Mouse (Mus musculus) hindbrain, embryonic 12.5 days (tissue): Measurements from ENCODE around the gene Gm49393. TPM values are rescaled to one million over a fixed set of nuclear protein-coding genes. Genes with fewer than 3 reads are reported as not detected.
"Not testable (repeated sequence)": the region's sequence is repeated elsewhere in the genome, so short reads cannot be mapped to it uniquely, and the experiment has no call there.

ENCODE experiments used
- ATAC-seq: fragments of 200-750 bp; cut with Nextera tagmentation; 2 replicates; pipeline ENCODE4 v1.8.0; 2017; ENCODE audit warnings: moderate TSS enrichment; ENCODE audit not compliant: low FRiP score
- H3K27ac ChIP-seq: fragments of 300-500 bp; sonication (generic); 2 replicates; pipeline ENCODE4 v1.5.1; 2016; ENCODE audit warnings: mild to moderate bottlenecking
- H3K27me3 ChIP-seq: fragments of 300-500 bp; sonication (generic); 2 replicates; pipeline ENCODE4 v1.6.1; 2016; ENCODE audit warnings: mild to moderate bottlenecking
- H3K36me3 ChIP-seq: fragments of 300-500 bp; sonication (generic); 2 replicates; pipeline ENCODE4 v1.6.1; 2016; ENCODE audit warnings: mild to moderate bottlenecking
- H3K4me1 ChIP-seq: fragments of 300-500 bp; sonication (generic); 2 replicates; pipeline ENCODE4 v1.6.1; 2016
- H3K4me2 ChIP-seq: fragments of 300-500 bp; sonication (generic); replicated peaks from 2 replicates; pipeline ENCODE4 v1.6.1; 2016; ENCODE audit warnings: mild to moderate bottlenecking
- H3K4me3 ChIP-seq: fragments of 300-500 bp; sonication (generic); 2 replicates; pipeline ENCODE4 v1.5.1; 2016; ENCODE audit warnings: mild to moderate bottlenecking
- H3K9ac ChIP-seq: fragments of 300-500 bp; sonication (generic); 2 replicates; pipeline ENCODE4 v1.6.1; 2016; ENCODE audit warnings: mild to moderate bottlenecking, moderate library complexity
- H3K9me3 ChIP-seq: fragments of 300-500 bp; sonication (generic); replicated peaks from 2 replicates; pipeline ENCODE4 v1.6.1; 2016; ENCODE audit warnings: mild to moderate bottlenecking
- WGBS: fragments of 180-500 bp; shearing (Covaris S2); methylation state at CpG from one replicate; pipeline ENCODE4 v1.1.7; 2016; 5-methylcytosine and 5-hydroxymethylcytosine counted together
- polyA plus RNA-seq: library from polyadenylated mRNA; unstranded; fragments of >200 nt; fragmentation: Nextera tagmentation; extraction: Ambion mirVana; gene quantifications from 2 replicates; pipeline ENCODE4 v1.2.1, GENCODE M21; 2016

Gm49393 gene
- polyA plus RNA-seq = not detected in 2 replicates

DNA sequence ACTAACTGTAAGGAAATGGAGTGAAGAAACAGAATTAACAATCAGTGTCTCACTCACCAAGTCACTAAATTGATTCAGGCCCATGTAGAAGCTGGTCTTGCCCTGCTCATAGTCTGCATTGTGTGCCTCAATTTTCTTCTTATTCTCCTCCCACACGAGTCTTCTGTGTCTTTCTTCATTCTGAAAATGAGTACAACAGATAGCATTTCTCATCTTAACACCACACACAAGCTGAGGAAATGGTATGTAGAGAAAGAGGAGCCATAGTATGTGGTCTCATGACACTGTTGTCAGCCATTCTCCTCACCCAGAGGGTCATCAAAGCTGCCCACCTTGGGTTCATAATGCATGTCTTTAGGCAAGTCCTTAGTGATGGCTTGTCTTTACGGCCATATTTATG is at the start of gene Gm49393:
Gene Gm49393, minus strand, starts transcription at position 101 of the 400 bp plus-strand sequence.
- H3K4me2 ChIP-seq, H3K36me3 ChIP-seq, H3K9me3 ChIP-seq, H3K27ac ChIP-seq, H3K9ac ChIP-seq, H3K4me3 ChIP-seq, H3K4me1 ChIP-seq, H3K27me3 ChIP-seq, ATAC-seq: not testable (repeated sequence)
- 69% methylated on average over 2 of the region's 2 CpGs for WGBS

DNA sequence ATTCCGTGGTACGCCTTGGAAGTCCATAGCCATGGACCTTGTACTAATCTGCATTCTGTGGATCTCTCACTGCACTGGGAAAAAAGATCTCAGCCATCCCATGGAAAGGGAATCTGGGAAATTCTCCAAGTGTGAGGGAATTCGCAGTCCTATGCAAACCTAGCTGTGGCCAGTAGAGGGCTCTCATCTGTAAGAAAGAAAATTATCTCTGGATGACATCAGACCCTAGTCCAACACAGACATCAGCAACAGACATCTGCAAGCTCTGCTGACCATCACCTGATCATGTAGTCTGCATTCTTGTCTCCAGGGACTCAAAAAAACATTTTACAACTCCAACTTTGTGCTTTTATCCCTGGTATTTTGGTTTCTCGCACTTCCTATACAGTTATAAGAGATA is 36.9 kb upstream of the Gm49393 start:
- not testable (repeated sequence) for H3K27me3 ChIP-seq, H3K27ac ChIP-seq, H3K4me2 ChIP-seq, ATAC-seq, H3K36me3 ChIP-seq, H3K9ac ChIP-seq, H3K4me3 ChIP-seq, H3K9me3 ChIP-seq, H3K4me1 ChIP-seq
- WGBS = 67% methylated on average over 4 of the region's 4 CpGs

DNA sequence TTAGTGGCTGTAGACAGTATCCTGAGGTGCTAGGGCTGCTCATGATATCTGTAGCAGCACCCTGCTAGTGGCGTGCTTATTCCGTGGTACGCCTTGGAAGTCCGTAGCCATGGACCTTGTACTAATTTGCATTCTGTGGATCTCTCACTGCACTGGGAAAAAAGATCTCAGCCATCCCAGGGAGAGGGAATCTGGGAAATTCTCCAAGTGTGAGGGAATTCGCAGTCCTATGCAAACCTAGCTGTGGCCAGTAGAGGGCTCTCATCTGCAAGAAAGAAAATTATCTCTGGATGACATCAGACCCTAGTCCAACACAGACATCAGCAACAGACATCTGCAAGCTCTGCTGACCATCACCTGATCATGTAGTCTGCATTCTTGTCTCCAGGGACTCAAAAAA is 28.6 kb upstream of the Gm49393 start:
- H3K27ac ChIP-seq, H3K9ac ChIP-seq, H3K27me3 ChIP-seq, H3K4me3 ChIP-seq, H3K4me1 ChIP-seq, ATAC-seq, H3K36me3 ChIP-seq, H3K4me2 ChIP-seq: not testable (repeated sequence)
- H3K9me3 ChIP-seq = peaks cover 16% of the 10 kb centered on the region
- WGBS = 37% methylated on average over 4 of the region's 5 CpGs

DNA sequence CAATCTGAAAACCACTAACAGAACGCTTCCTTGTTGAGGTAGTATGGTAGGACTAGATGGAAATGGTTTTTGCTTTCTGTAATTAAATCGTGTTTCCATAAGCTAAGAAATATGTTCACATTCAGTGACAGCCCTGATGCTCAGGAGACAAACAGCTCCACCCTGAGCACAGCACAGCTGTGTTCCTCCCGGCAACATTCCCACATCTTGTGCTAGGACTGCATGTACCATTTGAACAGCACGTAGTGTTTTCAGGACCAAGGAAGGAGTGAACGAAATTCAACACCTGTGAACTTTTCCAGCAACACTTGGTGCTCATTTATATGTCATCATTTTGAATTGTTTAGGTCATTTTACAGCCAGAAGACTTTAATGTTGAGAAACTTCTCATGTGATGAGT is 26.3 kb upstream of the Gm49393 start:
- H3K4me3 ChIP-seq = no peak overlapping the region
- H3K27ac ChIP-seq = no peak overlapping the region
- 73% methylated on average over 5 of the region's 5 CpGs for WGBS
- no peak overlapping the region for H3K9ac ChIP-seq
- H3K36me3 ChIP-seq = no peaks in the 10 kb centered on the region
- H3K9me3 ChIP-seq = peaks cover 22% of the 10 kb centered on the region
- no peaks in the 10 kb centered on the region for H3K27me3 ChIP-seq
- no peak for ATAC-seq
- no peak overlapping the region for H3K4me2 ChIP-seq
- no peaks in the 10 kb centered on the region for H3K4me1 ChIP-seq

DNA sequence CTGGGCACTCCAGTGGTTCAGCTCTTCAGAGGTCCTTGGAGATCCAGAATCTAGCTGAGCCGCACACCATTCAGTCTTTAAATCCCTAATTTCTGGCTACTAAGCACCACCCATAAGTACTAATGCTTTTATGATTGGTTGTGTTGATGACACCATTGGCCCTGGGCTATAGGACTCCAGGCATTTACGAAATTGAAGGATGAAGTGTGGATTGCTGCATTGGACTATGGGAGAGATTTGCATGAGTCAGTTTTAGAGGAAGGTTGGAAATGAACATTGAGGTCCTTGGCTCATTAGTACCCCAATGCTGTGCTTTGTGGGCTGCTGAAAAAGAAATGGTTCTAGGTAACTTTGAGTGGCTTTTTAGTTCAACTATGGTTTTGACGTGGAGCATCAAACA is 6.5 kb upstream of the Gm49393 start, which contains the start of gene Tpbpa:
Gene Tpbpa, minus strand, starts transcription at position 101 of the 400 bp plus-strand sequence.
- not testable (repeated sequence) for H3K4me2 ChIP-seq, H3K4me1 ChIP-seq, H3K27ac ChIP-seq, H3K4me3 ChIP-seq, H3K27me3 ChIP-seq, ATAC-seq, H3K9ac ChIP-seq, H3K36me3 ChIP-seq
- WGBS = 72% methylated on average over 3 of the region's 3 CpGs
- H3K9me3 ChIP-seq = peaks cover 11% of the 10 kb centered on the region; the same call in 1 of the 2 replicates

DNA sequence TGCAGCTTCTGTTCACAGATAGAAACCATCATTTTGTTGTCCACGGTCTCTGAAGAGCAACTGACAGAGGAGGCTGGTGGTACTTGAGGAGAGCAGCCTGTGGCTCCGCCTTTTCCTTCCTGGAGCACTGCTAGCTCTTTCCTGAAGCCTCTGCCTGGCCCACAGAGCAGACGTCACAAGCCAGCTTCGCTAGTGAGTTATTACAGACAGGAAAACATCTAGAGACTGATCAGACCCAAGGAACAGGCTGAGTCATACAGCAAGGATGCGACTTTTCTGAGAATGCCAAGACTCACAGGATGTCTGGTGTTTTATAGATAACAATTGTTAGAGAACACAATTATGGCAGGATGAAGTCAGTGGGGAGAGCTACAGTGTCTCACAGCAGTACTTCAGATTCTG is 1.1 kb upstream of the Gm49393 start, which contains the start of the genes Gm49391 and Ctla2a:
Gene Gm49391, minus strand, starts transcription at position 72 of the 402 bp plus-strand sequence.
Gene Ctla2a, minus strand, starts transcription at position 126 of the 402 bp plus-strand sequence.
- H3K4me1 ChIP-seq = no peaks in the 10 kb centered on the region
- H3K27me3 ChIP-seq = no peaks in the 10 kb centered on the region
- no peak within 1 kb of the TSS for H3K9ac ChIP-seq
- no peak for ATAC-seq
- WGBS = 72% methylated on average over 5 of the region's 5 CpGs
- no peak within 1 kb of the TSS for H3K27ac ChIP-seq
- H3K4me3 ChIP-seq = no peak within 1 kb of the TSS
- no peak within 1 kb of the TSS for H3K4me2 ChIP-seq
- H3K36me3 ChIP-seq = no peaks in the 10 kb centered on the region
- peaks cover 10% of the 10 kb centered on the region for H3K9me3 ChIP-seq

DNA sequence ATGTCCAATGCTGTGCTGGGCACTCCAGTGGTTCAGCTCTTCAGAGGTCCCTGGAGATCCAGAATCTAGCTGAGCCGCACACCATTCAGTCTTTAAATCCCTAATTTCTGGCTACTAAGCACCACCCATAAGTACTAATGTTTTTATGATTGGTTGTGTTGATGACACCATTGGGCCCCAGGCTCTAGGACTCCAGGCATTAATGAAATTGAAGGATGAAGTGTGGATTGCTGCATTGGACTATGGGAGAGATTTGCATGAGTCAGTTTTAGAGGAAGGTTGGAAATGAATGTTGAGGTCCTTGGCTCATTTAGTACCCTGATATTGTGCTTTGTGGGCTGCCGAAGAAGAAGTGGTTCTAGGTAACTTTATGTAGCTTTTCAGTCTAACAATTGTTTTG is 30.6 kb downstream of the Gm49393 start, which contains the start of gene Tpbpb:
Gene Tpbpb, minus strand, starts transcription at position 101 of the 400 bp plus-strand sequence.
- not testable (repeated sequence) for H3K27me3 ChIP-seq, H3K36me3 ChIP-seq, H3K4me1 ChIP-seq, H3K9ac ChIP-seq, H3K4me2 ChIP-seq, H3K27ac ChIP-seq, H3K9me3 ChIP-seq, ATAC-seq, H3K4me3 ChIP-seq
- WGBS = 90% methylated on average over 2 of the region's 2 CpGs

DNA sequence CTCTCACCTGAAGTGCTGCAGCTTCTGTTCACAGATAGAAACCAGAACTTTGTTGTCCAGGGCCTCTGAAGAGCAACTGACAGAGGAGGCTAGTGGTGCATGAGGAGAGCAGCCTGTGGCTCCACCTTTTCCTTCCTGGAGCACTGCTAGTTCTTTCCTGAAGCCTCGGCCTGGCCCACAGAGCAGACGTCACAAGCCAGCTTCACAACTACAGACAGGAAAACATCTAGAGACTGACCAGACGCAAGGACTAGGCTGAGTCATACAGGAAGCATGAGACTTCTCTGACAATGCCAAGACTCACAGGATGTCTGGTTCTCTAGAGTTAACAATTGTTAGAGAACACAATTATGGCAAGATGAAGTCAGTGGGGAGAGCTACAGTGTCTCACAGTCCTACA is 38.1 kb downstream of the Gm49393 start, which contains the start of gene Ctla2b:
Gene Ctla2b, minus strand, starts transcription at position 120 of the 400 bp plus-strand sequence.
- Histone ChIP-seq H3K27me3 (no peaks in the 10 kb centered on the region), H3K4me3 (no peak within 1 kb of the TSS), H3K36me3 (no peaks in the 10 kb centered on the region), H3K9ac (no peak within 1 kb of the TSS), H3K4me1 (no peaks in the 10 kb centered on the region), H3K4me2 (no peak within 1 kb of the TSS), H3K9me3 (peaks cover 6% of the 10 kb centered on the region; the same call in 1 of the 2 replicates), H3K27ac (no peak within 1 kb of the TSS)
- WGBS = 91% methylated on average over 3 of the region's 3 CpGs
- ATAC-seq = no peak

DNA sequence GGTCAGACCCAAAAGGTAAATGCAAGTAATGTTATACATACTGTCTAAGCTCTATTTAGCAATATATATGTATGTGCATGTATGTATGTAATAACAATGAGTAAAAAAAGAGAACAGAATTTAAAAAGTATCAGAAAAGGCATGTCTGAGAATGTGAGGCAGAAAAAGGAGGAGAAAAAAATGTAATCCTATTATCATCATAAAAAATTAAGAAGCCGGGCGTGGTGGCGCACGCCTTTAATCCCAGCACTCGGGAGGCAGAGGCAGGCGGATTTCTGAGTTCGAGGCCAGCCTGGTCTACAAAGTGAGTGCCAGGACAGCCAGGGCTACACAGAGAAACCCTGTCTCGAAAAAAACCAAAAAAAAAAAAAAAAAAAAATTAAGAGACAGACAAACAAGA is 38.6 kb downstream of the Gm49393 start, which contains the start of gene Gm49392:
Gene Gm49392, minus strand, starts transcription at position 101 of the 400 bp plus-strand sequence.
- H3K4me3 ChIP-seq, ATAC-seq, H3K9me3 ChIP-seq, H3K27me3 ChIP-seq, H3K27ac ChIP-seq, H3K4me2 ChIP-seq, H3K36me3 ChIP-seq, H3K9ac ChIP-seq, H3K4me1 ChIP-seq: not testable (repeated sequence)
- WGBS = 84% methylated on average over 8 of the region's 8 CpGs

DNA sequence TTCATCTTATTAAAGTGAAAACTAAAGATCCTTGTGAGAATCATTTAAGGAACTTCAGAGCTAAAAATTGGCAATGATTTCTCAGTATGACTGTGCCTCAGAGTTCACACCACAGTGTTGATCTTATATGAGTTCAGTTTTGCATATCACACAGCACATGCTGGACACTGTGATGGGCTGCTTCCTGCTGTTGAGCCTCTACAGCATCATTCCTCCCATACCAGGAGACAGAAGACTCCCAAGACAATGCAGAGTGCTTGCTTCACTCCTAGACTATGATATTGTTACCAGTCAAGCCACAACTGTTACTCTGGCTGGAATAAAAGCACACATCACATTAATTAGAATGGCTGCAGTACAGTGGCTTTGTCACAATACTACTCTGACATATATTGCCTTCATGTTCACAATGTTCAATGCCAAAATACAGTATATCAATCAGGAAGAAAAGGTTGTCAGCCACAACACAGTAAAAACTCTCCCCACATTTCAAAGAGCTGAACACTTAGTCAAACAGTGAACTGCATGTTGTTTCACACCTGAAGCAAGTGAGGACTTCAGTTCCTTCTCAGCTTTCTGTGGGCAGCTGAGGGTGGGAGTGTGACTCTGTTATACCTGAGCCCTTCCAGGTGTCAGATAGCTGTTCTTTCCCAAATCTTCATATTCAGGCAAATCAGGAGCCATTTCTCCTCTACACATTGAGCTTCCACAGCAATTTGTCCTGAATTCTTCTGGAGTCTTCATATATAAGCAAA is 39.8 kb downstream of the Gm49393 start:
- peaks cover 6% of the 10 kb centered on the region; the same call in 1 of the 2 replicates for H3K9me3 ChIP-seq
- no peak overlapping the region for H3K4me2 ChIP-seq
- H3K27me3 ChIP-seq = no peaks in the 10 kb centered on the region
- no peak for ATAC-seq
- H3K36me3 ChIP-seq = no peaks in the 10 kb centered on the region
- no peaks in the 10 kb centered on the region for H3K4me1 ChIP-seq
- no peak overlapping the region for H3K4me3 ChIP-seq
- H3K27ac ChIP-seq = no peak overlapping the region
- H3K9ac ChIP-seq = no peak overlapping the region

DNA sequence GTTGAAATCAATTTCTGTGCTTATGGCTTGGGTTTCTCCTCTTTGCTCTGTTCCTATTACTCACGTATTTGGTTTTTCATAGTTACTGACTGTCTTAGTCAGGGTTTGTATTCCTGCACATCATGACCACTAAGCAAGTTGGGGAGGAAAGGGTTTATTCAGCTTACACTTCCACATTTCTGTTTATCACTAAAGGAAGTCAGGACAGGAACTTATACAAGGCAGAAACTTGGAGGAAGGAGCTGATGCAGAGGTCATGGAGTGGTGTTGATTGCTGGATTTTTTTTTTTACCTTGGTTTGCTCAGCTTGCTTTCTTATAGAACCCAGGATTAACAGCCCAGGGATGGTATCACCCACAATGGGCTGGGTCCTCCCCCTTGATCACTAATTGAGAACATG is 43.1 kb downstream of the Gm49393 start:
- H3K27ac ChIP-seq = no peak overlapping the region
- no peak overlapping the region for H3K4me2 ChIP-seq
- no peak for ATAC-seq
- H3K27me3 ChIP-seq = no peaks in the 10 kb centered on the region
- H3K4me1 ChIP-seq = no peaks in the 10 kb centered on the region
- no peak overlapping the region for H3K9ac ChIP-seq
- 92% methylated on average over 1 of the region's 1 CpGs for WGBS
- no peak overlapping the region for H3K4me3 ChIP-seq
- peaks cover 2% of the 10 kb centered on the region; the same call in 1 of the 2 replicates for H3K9me3 ChIP-seq
- H3K36me3 ChIP-seq = no peaks in the 10 kb centered on the region

DNA sequence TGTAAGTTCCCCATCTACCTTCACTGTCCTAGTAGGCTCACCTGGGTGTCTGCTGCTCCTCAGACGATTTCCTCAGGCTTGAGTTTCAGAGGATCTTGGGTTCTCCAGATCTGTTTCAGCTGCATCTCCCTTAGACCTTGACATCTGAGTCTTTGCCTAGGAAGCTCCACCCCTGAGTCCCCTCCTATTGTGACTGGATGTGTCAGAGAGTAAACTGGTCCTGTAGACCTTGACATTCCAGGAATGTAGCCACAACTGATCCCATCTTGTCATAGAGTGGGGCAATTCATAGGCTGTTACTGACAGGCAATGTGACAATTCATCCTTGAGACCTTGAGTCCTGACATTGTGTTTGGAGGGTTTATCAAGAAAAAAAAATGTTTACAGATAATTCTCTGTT is 71.1 kb downstream of the Gm49393 start, which contains the start of gene 4930486L24Rik:
Gene 4930486L24Rik, minus strand, starts transcription at position 195 of the 400 bp plus-strand sequence.
- Histone ChIP-seq H3K4me2 (no peak within 1 kb of the TSS), H3K27me3 (no peaks in the 10 kb centered on the region), H3K27ac (no peak within 1 kb of the TSS), H3K36me3 (no peaks in the 10 kb centered on the region), H3K4me1 (no peaks in the 10 kb centered on the region), H3K9ac (no peak within 1 kb of the TSS), H3K4me3 (no peak within 1 kb of the TSS), H3K9me3 (no peaks in the 10 kb centered on the region)
- 77% methylated on average over 1 of the region's 1 CpGs for WGBS
- no peak for ATAC-seq
